Mouse (Mus musculus): ENCODE results near the gene Osgep.

- TF ChIP-seq CTCF (IDR thresholded peaks at IDR 0.05; ENCODE audit: insufficient read depth, low read depth, low read length) (no peak), POLR2A (IDR thresholded peaks at IDR 0.05; ENCODE audit: insufficient read depth, low read depth, low read length) (no peak)
These were observed 31.9 kb downstream of the Osgep start for GRCm38 (mm10) chr14:50892541-50893459.
